Mouse (Mus musculus): ENCODE results near the gene Ltbp1.

Ltbp1 gene

DNA sequence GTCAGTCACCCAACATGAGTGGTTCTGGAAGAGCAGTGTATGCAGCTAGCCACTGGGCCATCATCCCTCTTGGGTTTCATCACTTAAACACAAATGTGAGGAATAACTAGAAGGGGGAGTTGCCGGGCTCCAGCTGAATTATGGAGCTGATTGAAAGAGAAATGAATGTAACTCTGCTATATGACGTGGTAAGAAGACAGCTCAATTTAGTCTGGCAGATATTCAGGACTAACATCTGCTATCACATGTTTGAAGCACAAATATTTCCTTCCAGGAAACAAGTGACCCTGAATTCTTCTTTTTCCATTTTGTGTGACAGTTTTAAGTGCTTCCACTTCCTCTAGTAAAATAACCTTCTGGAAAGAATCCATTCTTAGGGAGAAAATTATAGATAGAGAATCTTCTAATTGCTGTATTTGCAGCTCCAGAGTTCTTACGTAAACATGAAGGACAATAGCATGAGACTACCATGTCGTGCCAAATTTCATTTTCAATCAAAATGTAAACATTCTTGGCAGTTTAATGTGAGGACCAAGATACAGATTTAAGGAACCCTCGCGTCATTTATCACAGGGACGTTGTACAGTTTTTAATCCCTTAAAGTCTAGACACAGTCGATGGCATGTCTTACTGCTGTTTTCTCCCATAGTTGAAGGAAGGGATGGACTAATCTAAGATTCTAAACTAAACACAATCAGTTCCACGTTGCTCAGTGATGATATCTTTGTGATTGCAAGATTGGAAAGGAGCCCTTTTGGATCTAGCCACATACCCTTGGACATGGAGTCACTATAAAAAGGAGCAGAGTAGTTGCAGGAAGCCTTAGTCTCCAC lies 279.7 kb downstream of the Ltbp1 start:
- no peak for DNase-seq (ENCODE audit: low read depth, low spot score)

DNA sequence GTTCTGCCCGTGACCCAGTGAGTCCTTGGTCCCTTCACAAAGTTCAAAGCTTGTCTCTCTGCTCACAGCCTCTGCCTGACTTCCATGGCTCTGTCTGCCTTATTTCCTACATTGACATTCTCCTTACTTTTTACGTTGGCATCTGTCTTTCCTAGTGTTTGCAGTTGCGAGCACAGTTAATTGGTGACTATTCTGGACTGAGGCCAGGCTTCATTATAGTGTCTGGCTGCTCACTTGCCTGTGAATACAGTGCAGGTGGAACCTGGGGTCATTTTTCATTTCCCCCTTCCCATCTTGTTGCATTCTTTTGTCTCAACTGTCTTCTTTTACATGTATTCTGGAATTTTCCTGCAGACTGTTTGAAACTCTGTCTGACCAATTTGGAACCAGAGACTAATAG lies 287.6 kb downstream of the Ltbp1 start:
- peak; percentile 6 for DNase-seq (ENCODE audit: low read depth, low spot score)

DNA sequence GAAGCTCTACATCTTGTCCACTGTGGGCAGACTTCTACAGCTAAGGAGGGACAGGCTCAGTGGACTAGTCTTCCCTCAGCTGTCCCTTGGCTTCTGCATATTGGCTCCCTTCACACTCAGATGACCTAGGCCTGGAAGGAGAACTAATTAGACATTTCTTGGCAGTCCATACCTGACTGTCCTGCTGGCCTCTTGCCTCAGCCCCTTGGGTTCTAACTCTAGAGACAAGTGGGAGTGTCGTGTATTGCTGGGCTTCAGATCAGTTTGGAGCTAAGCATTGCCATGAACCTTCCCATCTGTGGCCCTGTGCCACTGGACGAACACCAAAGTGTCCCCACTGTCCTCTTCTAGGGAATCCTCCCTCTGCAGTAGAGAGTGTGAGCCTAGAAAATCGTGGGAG lies 288.4 kb downstream of the Ltbp1 start:
- no peak for DNase-seq (ENCODE audit: low read depth, low spot score)

DNA sequence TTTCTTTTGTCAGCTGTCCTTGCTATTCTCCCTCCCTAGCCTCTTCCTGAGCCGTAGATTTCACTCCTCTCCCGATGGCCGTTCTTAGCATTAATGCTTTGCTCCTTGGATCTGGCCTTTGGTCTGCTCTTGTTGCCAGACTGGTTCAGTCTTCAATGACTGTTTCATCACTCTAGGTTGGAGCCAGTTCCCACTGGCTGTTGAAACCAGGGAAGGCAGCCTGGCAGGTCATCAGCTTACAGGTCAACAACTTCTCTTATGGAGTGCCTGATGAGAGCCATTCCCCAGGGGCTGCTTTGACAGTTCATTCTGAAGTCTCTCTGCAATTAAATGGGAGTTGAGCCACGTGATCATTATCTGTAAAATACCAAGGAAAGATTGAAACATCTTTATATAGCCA lies 295.5 kb downstream of the Ltbp1 start:
- DNase-seq (ENCODE audit: low read depth, low spot score) = no peak

DNA sequence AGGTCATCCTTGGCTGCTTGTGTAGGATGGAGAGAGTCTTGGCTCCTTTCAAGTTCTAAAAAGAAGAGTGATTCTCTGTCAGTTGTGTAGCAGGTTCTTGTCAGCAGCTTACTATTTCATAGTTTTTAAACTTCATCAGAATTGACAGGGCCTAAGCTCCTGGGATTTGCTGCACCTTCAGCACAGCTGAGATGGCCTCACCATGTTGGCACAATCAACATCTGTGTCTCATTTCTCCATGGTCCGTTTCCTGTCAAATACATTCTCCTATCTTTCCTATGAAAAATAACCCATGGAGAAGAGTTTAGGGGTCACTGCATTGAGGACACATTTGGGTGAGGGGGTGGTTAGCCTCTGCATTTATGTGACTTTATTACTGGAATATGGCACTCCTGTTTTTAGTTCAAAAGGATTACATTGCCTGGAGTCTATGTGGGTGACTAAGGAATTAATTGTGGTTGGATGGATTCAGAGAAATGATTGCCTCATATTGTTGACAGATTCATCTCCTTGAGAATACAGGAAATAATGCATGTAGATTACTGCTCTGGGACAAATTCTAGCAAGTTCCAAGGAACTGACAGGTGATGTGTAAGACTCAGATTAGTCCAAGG lies 299.5 kb downstream of the Ltbp1 start:
- no peak for DNase-seq (ENCODE audit: low read depth, low spot score)

DNA sequence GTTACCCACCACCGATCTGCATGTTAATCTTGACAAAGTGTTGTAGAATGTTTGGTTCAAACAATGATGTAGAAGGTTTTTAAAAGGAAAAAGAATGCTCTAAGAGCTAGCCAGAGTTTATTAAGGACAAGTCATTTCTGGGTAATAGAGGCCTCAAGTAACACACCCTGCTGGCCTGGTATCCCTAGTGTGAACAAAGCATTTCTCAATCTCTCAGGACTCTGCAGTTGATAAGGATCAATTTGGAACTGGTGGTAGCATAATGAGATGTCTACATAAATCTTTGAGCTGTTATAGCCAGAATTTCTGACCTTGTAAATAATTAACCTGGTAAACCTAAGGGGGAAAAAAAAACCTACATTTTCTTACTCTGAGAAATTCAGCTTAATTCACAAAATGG lies 300.3 kb downstream of the Ltbp1 start:
- DNase-seq (ENCODE audit: low read depth, low spot score) = no peak

DNA sequence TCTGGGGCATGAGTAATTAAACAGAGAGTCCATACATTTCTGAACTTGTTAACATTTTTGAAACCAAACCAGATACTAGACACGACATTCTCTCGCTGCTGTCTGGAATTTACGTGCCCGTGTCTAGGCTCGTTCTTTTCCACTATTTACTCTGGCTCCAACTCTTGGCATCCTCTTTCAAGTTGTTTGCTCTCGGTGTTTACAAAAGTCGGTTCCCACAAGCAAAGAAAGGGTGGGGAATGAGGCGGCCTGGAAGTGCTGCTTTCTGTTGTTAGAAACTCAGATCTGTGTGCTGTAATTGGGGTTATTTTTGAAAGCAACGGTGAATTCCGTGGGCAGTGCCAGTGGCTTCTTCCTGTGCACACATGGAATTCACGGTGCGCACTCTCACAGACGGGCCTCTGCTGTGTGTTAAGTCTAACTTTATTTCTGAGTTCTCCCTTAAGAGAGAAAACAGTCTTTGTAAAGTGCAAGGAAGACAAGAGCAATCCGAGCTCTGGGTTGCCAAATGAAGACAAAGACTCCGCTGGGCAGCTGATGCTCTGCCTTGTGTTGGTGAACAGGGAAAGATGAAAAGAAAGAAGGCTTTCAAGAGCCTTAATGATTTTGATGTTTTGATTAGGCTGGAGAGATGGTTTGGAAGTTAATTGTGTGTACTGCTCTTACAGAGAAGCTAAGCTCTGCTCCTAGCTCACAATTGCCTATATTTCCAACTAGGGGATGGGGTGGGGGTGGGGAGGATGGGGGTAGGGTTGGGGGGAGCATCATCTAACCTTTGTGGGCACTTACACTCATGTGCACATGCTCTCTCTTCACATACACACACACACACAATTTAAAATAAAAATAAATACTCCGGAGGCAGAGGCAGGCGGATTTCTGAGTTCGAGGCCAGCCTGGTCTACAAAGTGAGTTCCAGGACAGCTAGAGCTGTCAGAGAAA lies 302.0 kb downstream of the Ltbp1 start:
- DNase-seq (ENCODE audit: low read depth, low spot score) = no peak

DNA sequence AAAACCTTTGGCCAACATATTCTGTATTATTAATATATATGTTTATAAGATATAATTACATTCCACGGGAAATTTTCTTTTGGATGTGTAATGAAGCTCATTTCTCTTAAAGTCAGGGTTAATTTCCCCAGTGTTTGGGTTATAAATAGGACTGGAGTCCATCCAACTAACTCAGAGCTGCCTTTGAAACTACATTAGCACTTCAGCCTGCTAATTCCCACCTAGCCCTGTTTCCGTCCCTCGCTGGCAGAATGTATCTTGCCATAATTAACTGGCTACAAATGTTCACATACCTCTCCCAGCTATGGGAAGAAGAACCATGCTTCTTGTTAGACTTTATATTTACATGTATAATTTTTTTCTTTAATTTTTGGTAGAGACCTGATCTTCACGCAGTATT lies 311.7 kb downstream of the Ltbp1 start:
- DNase-seq (ENCODE audit: low read depth, low spot score) = no peak

DNA sequence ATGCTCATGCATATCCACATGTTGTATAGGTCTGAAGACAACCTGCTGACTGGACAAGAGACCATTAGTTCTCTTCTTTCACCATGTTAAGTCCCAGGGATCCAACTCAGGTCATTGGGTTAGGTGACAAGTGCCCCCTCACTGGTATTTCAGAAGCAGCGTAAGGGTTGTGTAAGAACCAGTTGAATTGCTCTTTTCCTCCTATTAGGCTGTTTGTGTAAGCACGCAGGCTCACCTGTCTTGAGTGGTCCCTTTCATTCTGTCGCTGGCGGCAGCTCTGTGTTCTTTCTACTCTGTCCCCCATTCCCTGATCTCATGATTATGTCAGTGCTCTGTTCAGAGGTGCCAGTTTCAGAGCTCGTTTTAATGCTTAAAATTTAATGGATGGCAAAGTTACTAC lies 317.9 kb downstream of the Ltbp1 start:
- DNase-seq (ENCODE audit: low read depth, low spot score) = no peak

DNA sequence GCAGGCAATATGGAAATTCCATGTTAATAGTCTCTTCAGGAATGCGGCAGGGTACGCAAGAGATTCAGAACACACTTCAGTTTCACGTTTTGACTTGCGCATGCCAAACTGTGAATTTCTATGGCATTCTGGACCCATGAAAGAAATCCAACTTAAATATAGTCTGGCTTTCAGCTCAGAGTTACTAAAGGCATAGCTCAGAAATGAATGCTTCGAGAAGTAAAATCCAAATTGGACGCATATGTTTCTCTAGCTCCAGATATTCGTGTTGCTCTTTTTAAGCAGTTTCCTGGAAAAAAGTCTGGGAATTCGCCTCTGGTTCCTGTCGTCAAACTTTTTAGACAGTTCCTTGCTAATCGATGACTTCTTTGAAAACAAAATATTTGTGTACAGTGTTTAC lies 318.4 kb downstream of the Ltbp1 start:
- DNase-seq (ENCODE audit: low read depth, low spot score) = no peak

DNA sequence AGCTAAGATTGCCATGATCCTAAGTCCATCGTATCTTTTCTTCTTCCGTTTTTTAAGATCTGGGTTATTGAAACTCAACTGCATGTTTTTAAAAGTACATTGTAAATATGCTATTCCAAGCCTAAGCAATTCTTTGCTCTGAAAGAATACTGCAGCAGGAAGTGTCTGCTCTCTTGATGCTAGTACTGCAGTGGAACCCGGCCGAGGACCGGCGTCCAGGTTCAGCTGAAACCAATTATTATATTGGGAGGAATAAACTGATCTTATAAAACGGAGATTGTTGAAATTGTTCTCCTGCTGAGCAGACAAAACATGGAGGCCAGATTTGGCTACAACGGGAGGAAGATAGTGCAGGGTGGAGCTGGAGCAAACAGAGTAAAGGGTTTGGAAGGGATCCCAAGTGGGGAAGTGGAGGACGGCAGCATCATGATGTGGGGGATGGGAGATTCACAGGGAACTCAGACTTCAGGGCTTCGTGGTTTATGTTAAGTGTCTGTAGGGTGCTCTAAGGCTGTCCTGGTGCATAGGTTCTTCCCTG lies 322.8 kb downstream of the Ltbp1 start:
- DNase-seq (ENCODE audit: low read depth, low spot score) = no peak

DNA sequence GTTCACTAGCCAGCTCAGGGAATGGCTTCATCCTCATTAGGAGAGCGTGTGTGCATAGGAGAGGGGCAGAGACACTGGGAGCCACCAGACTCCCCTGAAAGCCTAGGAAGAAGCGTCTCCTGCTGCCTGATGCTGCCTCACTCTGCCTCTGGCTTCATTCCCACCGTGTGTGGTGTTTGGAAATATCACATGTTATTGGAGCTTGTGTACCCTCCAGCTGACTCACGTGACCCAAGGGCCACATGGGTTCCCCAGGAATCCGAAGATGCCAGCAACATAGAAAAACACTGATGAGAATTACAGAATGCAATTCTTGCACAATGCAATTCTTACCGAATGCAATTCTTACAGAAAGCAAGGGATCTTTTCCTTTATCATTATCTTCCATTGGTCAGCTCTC lies 325.0 kb downstream of the Ltbp1 start:
- DNase-seq (ENCODE audit: low read depth, low spot score) = no peak

DNA sequence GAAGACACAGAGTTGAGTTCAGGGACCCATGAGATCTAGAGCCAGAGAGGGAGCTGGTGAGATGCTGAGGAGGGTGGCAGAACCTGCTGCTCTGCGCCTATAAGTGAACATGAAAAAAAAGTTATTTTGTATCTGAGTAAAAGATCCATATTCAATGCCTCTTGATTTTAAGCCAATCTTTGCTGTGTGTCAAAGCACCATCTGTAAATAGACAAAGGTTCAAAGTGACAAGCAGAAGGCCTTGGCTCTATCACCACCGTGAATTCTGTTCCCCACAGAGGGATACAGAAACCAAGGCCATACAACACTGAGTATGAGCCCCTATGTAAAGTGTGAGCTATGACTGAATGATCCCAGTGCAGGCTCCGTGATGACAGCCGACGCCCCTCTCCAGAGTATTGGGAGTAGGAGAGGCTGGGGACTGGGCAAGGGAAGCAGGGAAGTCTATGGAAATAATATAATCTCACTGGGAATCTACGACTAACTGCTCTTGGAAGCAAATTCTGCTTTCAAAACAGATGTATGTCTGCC lies 326.1 kb downstream of the Ltbp1 start:
- no peak for DNase-seq (ENCODE audit: low read depth, low spot score)

DNA sequence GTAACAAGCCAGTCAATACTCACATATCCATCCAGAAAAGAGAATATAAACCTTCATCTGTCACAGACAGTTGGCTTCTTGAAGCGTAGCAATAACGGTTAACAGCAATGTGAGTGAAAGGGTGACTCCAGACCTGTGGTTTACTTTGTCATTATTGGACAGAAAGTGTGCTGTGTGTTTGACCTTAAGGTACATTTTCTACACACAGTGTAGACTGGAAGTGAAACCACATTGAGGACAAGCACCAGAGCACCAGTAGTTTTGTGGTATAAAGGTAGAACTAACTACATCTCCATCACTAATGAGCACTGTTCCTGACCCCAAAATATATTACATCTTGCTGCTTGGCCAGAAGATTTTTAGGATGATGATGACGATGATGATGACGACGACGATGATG lies 326.9 kb downstream of the Ltbp1 start:
- no peak for DNase-seq (ENCODE audit: low read depth, low spot score)

DNA sequence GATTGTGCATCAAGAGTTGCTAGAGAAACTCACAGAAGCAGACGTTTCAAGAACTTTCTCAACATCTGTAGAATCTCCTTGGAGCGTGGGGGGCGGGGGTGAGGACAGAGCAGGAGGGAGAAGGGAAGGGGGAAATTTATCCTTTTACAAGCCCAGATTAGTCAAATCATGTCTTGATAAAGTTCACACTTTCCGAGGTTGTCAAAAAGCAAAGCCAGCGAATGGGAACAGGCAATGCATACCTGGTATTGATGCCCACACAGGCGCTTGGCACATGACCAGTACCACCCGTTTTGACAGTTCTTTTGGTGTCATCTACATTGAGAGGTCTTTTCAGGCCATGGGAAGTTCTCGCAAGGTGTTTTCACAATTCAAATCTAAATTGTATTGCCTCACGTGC lies 327.6 kb downstream of the Ltbp1 start:
- DNase-seq (ENCODE audit: low read depth, low spot score) = no peak

DNA sequence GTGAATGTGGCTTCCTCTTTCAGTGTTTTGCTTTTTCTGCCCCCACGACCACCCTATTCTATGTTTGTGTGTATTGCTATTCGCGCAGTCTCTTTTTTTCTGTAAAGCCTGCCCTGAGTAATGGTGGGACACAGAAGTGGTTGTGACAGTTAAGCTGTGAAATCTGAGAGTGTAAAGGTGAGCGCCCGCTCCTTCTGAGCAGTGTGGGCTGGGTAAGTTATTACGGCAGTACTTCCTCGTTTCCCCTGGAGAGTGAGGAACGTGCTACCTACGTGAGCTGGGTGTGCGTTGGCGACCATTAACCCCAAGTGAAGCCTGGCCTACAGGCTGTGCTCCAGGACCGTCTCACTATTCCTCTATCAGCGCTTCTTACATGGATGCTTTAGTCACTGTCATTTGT lies 328.4 kb downstream of the Ltbp1 start:
- no peak for DNase-seq (ENCODE audit: low read depth, low spot score)

DNA sequence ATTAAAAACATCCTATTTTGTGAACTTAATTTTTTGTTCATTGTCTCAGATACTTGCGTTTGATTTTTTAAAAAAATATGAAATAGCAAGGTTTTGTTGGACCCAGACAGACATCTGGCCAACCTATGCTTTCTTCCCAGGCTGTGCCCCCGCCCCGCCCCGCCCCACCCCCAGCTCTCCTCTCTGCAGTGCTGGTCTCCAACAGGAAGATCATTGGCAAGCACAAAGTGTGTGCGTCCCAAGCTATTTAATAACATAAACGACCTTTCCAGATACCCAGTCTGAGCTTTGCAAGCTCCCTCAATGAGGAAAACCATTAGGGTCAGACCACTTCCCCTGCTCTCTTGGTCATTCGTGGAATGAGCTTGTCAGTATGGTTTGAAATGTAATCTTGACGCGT lies 330.3 kb downstream of the Ltbp1 start:
- DNase-seq (ENCODE audit: low read depth, low spot score) = no peak

DNA sequence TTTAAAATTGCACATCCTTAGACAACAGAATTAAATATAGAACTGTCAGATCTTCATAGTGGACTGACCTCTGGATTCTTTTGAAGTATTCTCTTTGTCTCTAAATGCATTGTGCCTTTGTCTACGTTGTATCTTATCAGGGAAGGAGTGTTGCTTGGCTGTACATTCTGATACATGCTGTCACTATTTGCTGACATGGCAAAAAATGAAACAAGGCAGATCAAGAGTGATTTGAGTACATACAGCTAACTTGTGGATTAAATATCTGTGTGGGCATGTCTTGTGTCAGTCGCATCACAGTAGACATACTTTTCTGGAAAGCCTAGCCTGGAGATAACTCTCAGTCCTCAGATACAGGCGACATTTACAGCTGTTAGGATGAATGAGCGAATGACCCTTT lies 335.9 kb downstream of the Ltbp1 start:
- DNase-seq (ENCODE audit: low read depth, low spot score) = no peak

DNA sequence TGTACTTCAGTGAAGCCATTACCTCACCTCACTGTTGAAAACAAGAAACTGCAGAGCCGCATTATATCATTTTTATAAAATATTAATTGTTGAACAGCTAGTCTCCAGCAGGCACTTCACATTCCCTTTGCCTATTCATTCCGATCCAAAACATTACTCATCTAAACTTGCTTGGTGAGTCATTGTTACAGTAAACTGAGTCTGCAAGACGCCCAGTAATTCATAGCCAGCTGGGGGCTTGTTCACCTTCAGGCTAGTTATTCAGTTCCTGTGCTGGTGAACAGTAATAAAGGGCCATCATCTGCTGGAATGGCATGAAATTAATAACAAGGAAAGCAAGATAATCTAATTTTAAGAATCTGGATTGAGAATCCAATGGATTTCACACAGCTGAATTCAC lies 339.7 kb downstream of the Ltbp1 start:
- no peak for DNase-seq (ENCODE audit: low read depth, low spot score)

DNA sequence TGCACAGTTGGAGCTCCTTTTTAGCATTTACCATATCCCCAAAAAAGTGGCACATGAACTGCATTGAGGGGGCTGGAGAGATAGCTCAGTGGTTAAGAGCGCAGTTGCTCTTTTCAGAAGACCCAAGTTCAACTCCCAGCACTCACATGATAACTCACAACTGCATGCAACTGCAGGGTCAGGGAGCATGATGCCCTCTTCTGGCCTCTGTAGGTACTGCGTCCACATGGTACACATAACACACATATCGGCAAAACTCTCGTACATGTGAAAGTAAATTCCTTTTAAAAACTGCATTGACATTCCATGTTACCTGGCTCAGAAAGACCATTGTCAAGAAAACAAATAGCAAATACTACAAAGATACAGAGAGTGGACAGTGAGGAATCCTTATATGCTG lies 342.0 kb downstream of the Ltbp1 start:
- DNase-seq (ENCODE audit: low read depth, low spot score) = no peak

DNA sequence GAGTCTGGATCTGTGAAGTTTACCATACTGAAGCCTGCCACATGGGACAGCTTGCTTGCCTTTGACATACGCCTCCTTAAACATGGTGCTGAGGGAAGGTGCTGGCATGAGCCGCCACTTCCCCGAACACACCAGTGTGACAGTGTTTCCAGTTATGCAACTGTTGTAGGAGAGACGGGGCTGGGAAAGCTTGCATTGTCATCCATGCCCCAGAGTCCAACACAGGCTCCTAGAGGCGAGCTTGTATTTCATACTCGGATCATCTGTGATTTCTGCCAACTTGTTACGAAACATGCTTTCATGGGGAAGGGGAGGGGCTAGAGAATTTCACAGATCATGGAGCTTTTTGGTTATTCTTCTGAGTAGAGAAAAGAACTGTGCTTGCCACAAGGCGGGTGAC lies 343.7 kb downstream of the Ltbp1 start:
- DNase-seq (ENCODE audit: low read depth, low spot score) = no peak

DNA sequence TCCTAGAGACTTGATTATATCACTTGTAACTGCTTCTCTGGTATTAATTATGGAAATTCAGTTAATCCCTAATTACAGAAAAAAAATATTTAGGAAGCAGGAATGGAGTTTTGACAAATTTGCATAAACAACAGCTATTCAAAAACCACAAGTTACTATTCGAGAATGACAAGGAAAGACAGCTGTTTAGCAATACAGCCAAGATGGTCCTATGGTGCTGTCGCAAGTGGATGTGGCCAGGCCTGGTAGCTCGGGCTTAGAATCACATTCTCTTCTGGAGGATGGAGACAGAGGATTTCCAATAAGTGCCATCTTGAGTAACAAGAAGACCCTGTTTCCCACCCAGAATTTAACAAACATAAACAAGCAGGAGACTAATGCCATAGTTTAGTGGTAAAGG lies 344.2 kb downstream of the Ltbp1 start:
- DNase-seq (ENCODE audit: low read depth, low spot score) = no peak
